Mouse (Mus musculus): ENCODE results near the gene Laptm5.
A peak's percentile ranks its signal among the peaks of the same experiment; 100 is the strongest.

DNA sequence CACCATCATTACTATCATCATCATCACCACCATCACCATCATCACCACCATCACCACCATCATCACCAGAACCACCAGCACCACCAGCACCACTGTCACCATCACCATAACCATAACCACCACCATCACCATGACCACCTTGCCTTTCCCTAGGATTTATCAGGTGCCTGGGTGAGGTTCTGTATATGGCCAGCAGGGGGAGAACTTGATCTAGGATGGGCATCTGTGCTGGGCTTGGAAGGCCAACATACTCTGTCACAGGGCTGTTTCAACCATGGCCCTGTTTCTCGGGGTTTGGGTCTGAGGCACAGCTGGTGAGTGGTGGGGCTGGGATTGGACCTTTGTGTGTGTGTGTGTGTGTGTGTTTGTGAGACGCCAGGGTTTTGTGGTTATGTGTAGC, 16.6 kb upstream of the Laptm5 start:
- no peak for TF ChIP-seq POLR2A (IDR thresholded peaks at IDR 0.05; ENCODE audit: control insufficient read depth, low read depth, low read length)
- TF ChIP-seq CTCF (IDR thresholded peaks at IDR 0.05; ENCODE audit: control insufficient read depth, insufficient read depth, insufficient replicate concordance, low read depth, low read length) = peak; percentile 46; the same call in 1 of the 2 replicates

All from testis, adult 2 months (tissue).